Mouse (Mus musculus) Patski (cell line): ENCODE measurements around the gene Fbxw24. TPM values are rescaled to one million over a fixed set of nuclear protein-coding genes. Genes with fewer than 3 reads are reported as not detected.
"Not testable (repeated sequence)": the region's sequence is repeated elsewhere in the genome, so short reads cannot be mapped to it uniquely, and the experiment has no call there.

Source experiments
- ATAC-seq: fragments of 100-300 bp; one replicate; pipeline ENCODE4 v1.8.0; 2021
- CTCF ChIA-PET: fragments of 350-600 bp; sonication (Branson Sonifier 250); formaldehyde crosslinking; loops from one replicate; lab custom pipeline; 2022; ENCODE audit warnings: inconsistent platforms; lab: Charles Lee
- POLR2A ChIA-PET: fragments of 350-600 bp; sonication (Branson Sonifier 250); formaldehyde crosslinking; loops from one replicate; lab custom pipeline; 2022; ENCODE audit warnings: antibody characterized with exemption, inconsistent platforms; lab: Charles Lee
- DNase-seq: peaks from one replicate; pipeline ENCODE4 v3.0.0-alpha.2; 2011; ENCODE audit warnings: low read depth, low spot score
- H3K27me3 ChIP-seq: fragments of 371-371 bp; one replicate; pipeline ENCODE4 v1.5.1; 2021
- CTCF ChIP-seq: fragments of 100-300 bp; IDR thresholded peaks from one replicate; pipeline ENCODE4 v1.5.1; 2021
- in situ Hi-C: fragments of 300-500 bp; cut with MboI; formaldehyde crosslinking; loops from 3 replicates; pipeline ENCODE4 v1.11.1; 2018; ENCODE audit warnings: low pct_unique_long_range_greater_than_20kb, mixed read lengths
- polyA plus RNA-seq: library from polyadenylated mRNA; unstranded; gene quantifications from one replicate; pipeline ENCODE4 v1.2.3, GENCODE M21; 2021

Fbxw24 gene
- not detected for polyA plus RNA-seq

GRCm38 (mm10) chr9:109625957-109626356, at the start of gene Fbxw24:
Gene Fbxw24 (minus strand): TSS chr9:109626057.
- DNase-seq, POLR2A ChIA-PET, in situ Hi-C loops, CTCF ChIA-PET, H3K27me3 ChIP-seq, ATAC-seq: not testable (repeated sequence)

GRCm38 (mm10) chr9:109664552-109664951, 38.7 kb upstream of the Fbxw24 start, which contains the start of gene Fbxw25:
Gene Fbxw25 (minus strand): TSS chr9:109664652.
- H3K27me3 ChIP-seq, POLR2A ChIA-PET, DNase-seq, CTCF ChIA-PET, in situ Hi-C loops, ATAC-seq: not testable (repeated sequence)

GRCm38 (mm10) chr9:109606837-109607236, 19.0 kb downstream of the Fbxw24 start:
- H3K27me3 ChIP-seq, DNase-seq, POLR2A ChIA-PET, ATAC-seq, CTCF ChIA-PET: not testable (repeated sequence)
- TF ChIP-seq CTCF, result peak; percentile 46
- in situ Hi-C loops, result loop anchor here (10.0 kb wide), 1 partner anchor 602 kb away; no protein-coding TSS in a partner anchor

GRCm38 (mm10) chr9:109602128-109602527, 23.7 kb downstream of the Fbxw24 start:
- POLR2A ChIA-PET, DNase-seq, CTCF ChIA-PET, H3K27me3 ChIP-seq, ATAC-seq: not testable (repeated sequence)
- TF ChIP-seq CTCF, result peak; percentile 38
- in situ Hi-C loops, result loop anchor here (10.0 kb wide), 1 partner anchor 597 kb away; no protein-coding TSS in a partner anchor

- no peak for ATAC-seq
Observed at GRCm38 (mm10) chr9:109597226-109597625, 28.6 kb downstream of the Fbxw24 start.

GRCm38 (mm10) chr9:109594866-109595265, 31.0 kb downstream of the Fbxw24 start:
- in situ Hi-C loops, result no loop called here
- no peak for ATAC-seq

More at GRCm38 (mm10) chr9:109597226-109597625, 28.6 kb downstream of the Fbxw24 start:
- TF ChIP-seq CTCF, result no peak
- in situ Hi-C loops, result no loop called here
- H3K27me3 ChIP-seq, result no peaks in the 10 kb centered on the region
- no peak for DNase-seq
- ChIA-PET CTCF (no interaction called here), POLR2A (no interaction called here)

GRCm38 (mm10) chr9:109568162-109568561, 57.7 kb downstream of the Fbxw24 start, which contains the start of gene Fbxw15:
Gene Fbxw15 (minus strand): TSS chr9:109568262.
- POLR2A ChIA-PET, ATAC-seq, H3K27me3 ChIP-seq, in situ Hi-C loops, CTCF ChIA-PET, DNase-seq: not testable (repeated sequence)

More at GRCm38 (mm10) chr9:109594866-109595265, 31.0 kb downstream of the Fbxw24 start:
- DNase-seq, result no peak
- H3K27me3 ChIP-seq, result no peaks in the 10 kb centered on the region
- TF ChIP-seq CTCF, result no peak
- ChIA-PET POLR2A (no interaction called here), CTCF (no interaction called here)

GRCm38 (mm10) chr9:109565546-109565945, 60.3 kb downstream of the Fbxw24 start:
- no peaks in the 10 kb centered on the region for H3K27me3 ChIP-seq
- POLR2A ChIA-PET, result no interaction called here
- no peak for TF ChIP-seq CTCF
- no peak for ATAC-seq
- DNase-seq, result no peak
- CTCF ChIA-PET, result no interaction called here
- in situ Hi-C loops, result no loop called here

- ATAC-seq, in situ Hi-C loops, H3K27me3 ChIP-seq, DNase-seq, POLR2A ChIA-PET, CTCF ChIA-PET: not testable (repeated sequence)
Observed at GRCm38 (mm10) chr9:109562106-109562505, 63.8 kb downstream of the Fbxw24 start.

- no peak for DNase-seq
- ChIA-PET CTCF (no interaction called here), POLR2A (no interaction called here)
- TF ChIP-seq CTCF, result no peak
- in situ Hi-C loops, result no loop called here
- no peak for ATAC-seq
- no peaks in the 10 kb centered on the region for H3K27me3 ChIP-seq
Observed at GRCm38 (mm10) chr9:109552483-109552882, 73.4 kb downstream of the Fbxw24 start.

Other genes starting within 250 kb of the Fbxw24 start
- gene Fbxw22, start 221.8 kb downstream of the Fbxw24 start, polyA plus RNA-seq, result not detected
- not detected for gene Fbxw16, start 176.9 kb downstream of the Fbxw24 start, polyA plus RNA-seq
- not detected for gene Fbxw19, start 130.2 kb downstream of the Fbxw24 start, polyA plus RNA-seq
- not detected for gene Fbxw15, start 57.8 kb downstream of the Fbxw24 start, polyA plus RNA-seq
- not detected for gene Fbxw25, start 38.6 kb upstream of the Fbxw24 start, polyA plus RNA-seq
- gene Fbxw18, start 76.6 kb upstream of the Fbxw24 start, polyA plus RNA-seq, result not detected
- not detected for gene Fbxw26, start 120.0 kb upstream of the Fbxw24 start, polyA plus RNA-seq
- gene Fbxw27, start 164.6 kb upstream of the Fbxw24 start, polyA plus RNA-seq, result not detected
- gene Spink8, start 186.2 kb upstream of the Fbxw24 start, polyA plus RNA-seq, result not detected
- gene Nme6, start 206.7 kb upstream of the Fbxw24 start, polyA plus RNA-seq, result 25.0 TPM
- not detected for gene Camp, start 223.6 kb upstream of the Fbxw24 start, polyA plus RNA-seq
- 16.3 TPM for gene Cdc25a, start 249.5 kb upstream of the Fbxw24 start, polyA plus RNA-seq